Mouse (Mus musculus): ENCODE measurements at regions not wholly inside any gene's neighbourhood (a gene's known extent, or its start where the extent isn't known, plus 50 kb on each side); places are given as distances from the start of the nearest gene placed in this dataset.

- no peak for ATAC-seq (replicated peaks)
- Histone ChIP-seq H3K36me3 (no peaks in the 10 kb centered on the region), H3K9ac (replicated peaks) (no peak overlapping the region), H3K9me3 (no peaks in the 10 kb centered on the region), H3K27me3 (no peaks in the 10 kb centered on the region), H3K4me3 (no peak overlapping the region), H3K4me2 (replicated peaks) (no peak overlapping the region), H3K27ac (replicated peaks) (no peak overlapping the region), H3K4me1 (no peaks in the 10 kb centered on the region)
- WGBS, result 83% methylated on average over 11 of the region's 11 CpGs
These were observed 331.1 kb upstream of the Id2 start for GRCm38 (mm10) chr12:25427911-25428642.

DNA sequence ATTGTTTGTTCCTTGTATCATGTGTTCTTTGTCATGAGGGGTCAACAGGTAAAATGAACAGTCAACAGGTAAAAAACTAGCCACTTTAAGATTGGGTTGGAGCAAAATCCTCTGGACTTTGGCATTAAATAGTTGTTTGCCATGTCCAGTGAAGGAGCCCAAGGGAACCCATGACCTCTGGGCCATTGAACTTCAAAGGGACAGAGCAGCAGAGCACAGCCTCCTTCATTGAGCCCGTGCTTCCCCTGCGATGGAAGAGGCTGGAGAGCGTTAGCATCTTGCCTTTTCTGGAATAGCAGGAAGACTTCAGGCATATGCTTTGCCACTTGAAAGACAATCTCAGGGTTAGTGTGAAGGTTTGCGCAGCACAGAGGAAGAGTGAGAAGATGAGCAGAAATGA lies 320.4 kb upstream of the Id2 start:
- Histone ChIP-seq H3K9me3 (no peaks in the 10 kb centered on the region), H3K4me2 (replicated peaks) (no peak overlapping the region), H3K9ac (replicated peaks) (no peak overlapping the region), H3K36me3 (no peaks in the 10 kb centered on the region), H3K4me1 (peaks cover 5% of the 10 kb centered on the region; the same call in 1 of the 2 replicates), H3K27me3 (no peaks in the 10 kb centered on the region), H3K4me3 (no peak overlapping the region), H3K27ac (replicated peaks) (no peak overlapping the region)
- WGBS, result 94% methylated on average over 4 of the region's 4 CpGs
- no peak for ATAC-seq (replicated peaks)

DNA sequence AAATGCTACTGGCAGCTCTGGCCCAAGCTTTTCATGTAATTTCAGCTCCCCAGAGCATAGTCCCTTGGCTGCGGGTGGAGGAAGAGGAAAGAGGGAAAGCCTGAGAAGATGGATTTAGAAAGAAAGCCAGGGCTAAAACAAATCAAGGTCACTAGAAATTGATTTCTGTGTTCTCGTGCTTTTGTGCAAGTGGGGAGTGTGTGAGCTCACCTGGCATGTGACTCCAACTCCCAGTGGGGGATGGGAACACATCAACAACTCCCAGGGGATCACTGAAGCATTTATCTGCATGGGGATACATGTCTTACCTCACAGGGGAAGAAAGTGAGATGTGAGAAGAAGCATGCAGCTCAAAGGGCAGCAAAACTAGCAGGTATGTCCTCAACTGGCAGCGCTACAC lies 319.6 kb upstream of the Id2 start:
- no peak overlapping the region for H3K4me2 ChIP-seq (replicated peaks)
- H3K36me3 ChIP-seq, result no peaks in the 10 kb centered on the region
- no peak overlapping the region for H3K4me3 ChIP-seq
- no peaks in the 10 kb centered on the region for H3K27me3 ChIP-seq
- no peak for ATAC-seq (replicated peaks)
- WGBS, result 72% methylated on average over 3 of the region's 3 CpGs
- H3K9me3 ChIP-seq, result no peaks in the 10 kb centered on the region
- H3K9ac ChIP-seq (replicated peaks), result no peak overlapping the region
- H3K4me1 ChIP-seq, result peaks cover 5% of the 10 kb centered on the region; the same call in 1 of the 2 replicates
- no peak overlapping the region for H3K27ac ChIP-seq (replicated peaks)

DNA sequence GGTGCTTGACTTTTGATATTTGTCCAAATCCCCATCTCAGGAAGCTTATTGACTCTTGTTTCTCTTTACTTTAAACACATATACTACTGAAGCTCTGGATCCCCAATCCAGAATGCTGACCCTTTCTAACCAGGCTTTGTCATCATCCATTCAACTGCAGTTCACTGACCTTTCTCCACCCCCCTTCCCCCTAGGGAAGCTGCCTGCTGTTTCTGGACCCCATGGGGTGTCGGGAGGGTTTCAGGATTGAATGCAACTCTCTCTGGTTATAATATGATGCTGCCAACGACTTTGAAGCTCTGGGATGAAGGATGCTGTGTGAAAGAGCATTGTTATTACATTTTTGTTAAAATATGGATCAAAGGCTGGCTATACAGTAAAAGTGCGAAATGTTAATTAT lies 318.7 kb upstream of the Id2 start:
- 30% methylated on average over 3 of the region's 3 CpGs for WGBS
- Histone ChIP-seq H3K4me2 (replicated peaks) (no peak overlapping the region), H3K27me3 (no peaks in the 10 kb centered on the region), H3K36me3 (no peaks in the 10 kb centered on the region), H3K9ac (replicated peaks) (no peak overlapping the region), H3K27ac (replicated peaks) (no peak overlapping the region), H3K9me3 (no peaks in the 10 kb centered on the region), H3K4me1 (peaks cover 5% of the 10 kb centered on the region; the same call in 1 of the 2 replicates), H3K4me3 (no peak overlapping the region)
- ATAC-seq (replicated peaks), result no peak

GRCm38 (mm10) chr12:25415232-25415631 lies 318.3 kb upstream of the Id2 start:
- peaks cover 5% of the 10 kb centered on the region; the same call in 1 of the 2 replicates for H3K4me1 ChIP-seq
- no peak overlapping the region for H3K4me2 ChIP-seq (replicated peaks)
- 37% methylated on average over 2 of the region's 2 CpGs for WGBS
- no peak overlapping the region for H3K27ac ChIP-seq (replicated peaks)
- ATAC-seq (replicated peaks), result no peak
- no peaks in the 10 kb centered on the region for H3K9me3 ChIP-seq
- H3K9ac ChIP-seq (replicated peaks), result no peak overlapping the region
- no peak overlapping the region for H3K4me3 ChIP-seq
- H3K36me3 ChIP-seq, result no peaks in the 10 kb centered on the region
- H3K27me3 ChIP-seq, result no peaks in the 10 kb centered on the region

DNA sequence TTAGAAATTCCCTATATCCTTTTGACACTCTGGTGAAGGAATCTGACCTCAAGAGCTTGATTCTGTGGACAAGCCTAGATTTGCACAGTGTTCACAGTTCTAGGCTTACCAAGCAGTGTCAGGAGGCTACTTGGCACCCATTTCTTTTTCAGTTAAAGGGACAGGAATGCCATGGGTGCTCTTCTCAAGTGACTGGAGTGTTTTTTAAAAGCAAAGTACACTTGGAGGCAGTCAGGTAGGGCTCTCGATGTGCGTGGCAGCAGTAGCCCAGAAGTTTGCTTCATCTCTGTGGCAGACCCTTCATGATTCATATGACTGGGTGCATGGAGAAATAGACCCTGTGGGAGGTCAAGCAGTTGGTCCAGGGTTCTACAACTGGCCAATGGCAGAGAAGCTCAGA lies 310.4 kb upstream of the Id2 start:
- Histone ChIP-seq H3K27ac (replicated peaks) (no peak overlapping the region), H3K27me3 (no peaks in the 10 kb centered on the region), H3K4me3 (no peak overlapping the region), H3K4me2 (replicated peaks) (no peak overlapping the region), H3K9ac (replicated peaks) (no peak overlapping the region), H3K36me3 (no peaks in the 10 kb centered on the region), H3K9me3 (no peaks in the 10 kb centered on the region), H3K4me1 (no peaks in the 10 kb centered on the region)
- no peak for ATAC-seq (replicated peaks)
- WGBS, result 97% methylated on average over 2 of the region's 2 CpGs

GRCm38 (mm10) chr12:25400326-25400725 lies 303.4 kb upstream of the Id2 start:
- no peak overlapping the region for H3K4me2 ChIP-seq (replicated peaks)
- H3K36me3 ChIP-seq, result no peaks in the 10 kb centered on the region
- no peak overlapping the region for H3K27ac ChIP-seq (replicated peaks)
- no peaks in the 10 kb centered on the region for H3K27me3 ChIP-seq
- no peak for ATAC-seq (replicated peaks)
- no peaks in the 10 kb centered on the region for H3K4me1 ChIP-seq
- H3K9ac ChIP-seq (replicated peaks), result no peak overlapping the region
- 91% methylated on average over 5 of the region's 5 CpGs for WGBS
- no peak overlapping the region for H3K4me3 ChIP-seq
- H3K9me3 ChIP-seq, result no peaks in the 10 kb centered on the region

- H3K27ac ChIP-seq (replicated peaks), result no peak overlapping the region
- 82% methylated on average over 3 of the region's 3 CpGs for WGBS
- no peak overlapping the region for H3K4me2 ChIP-seq (replicated peaks)
- H3K36me3 ChIP-seq, result no peaks in the 10 kb centered on the region
- H3K4me1 ChIP-seq, result no peaks in the 10 kb centered on the region
- H3K9me3 ChIP-seq, result no peaks in the 10 kb centered on the region
- no peak overlapping the region for H3K9ac ChIP-seq (replicated peaks)
- no peaks in the 10 kb centered on the region for H3K27me3 ChIP-seq
- no peak for ATAC-seq (replicated peaks)
- H3K4me3 ChIP-seq, result no peak overlapping the region
These were observed 301.8 kb upstream of the Id2 start for GRCm38 (mm10) chr12:25398726-25399125.

DNA sequence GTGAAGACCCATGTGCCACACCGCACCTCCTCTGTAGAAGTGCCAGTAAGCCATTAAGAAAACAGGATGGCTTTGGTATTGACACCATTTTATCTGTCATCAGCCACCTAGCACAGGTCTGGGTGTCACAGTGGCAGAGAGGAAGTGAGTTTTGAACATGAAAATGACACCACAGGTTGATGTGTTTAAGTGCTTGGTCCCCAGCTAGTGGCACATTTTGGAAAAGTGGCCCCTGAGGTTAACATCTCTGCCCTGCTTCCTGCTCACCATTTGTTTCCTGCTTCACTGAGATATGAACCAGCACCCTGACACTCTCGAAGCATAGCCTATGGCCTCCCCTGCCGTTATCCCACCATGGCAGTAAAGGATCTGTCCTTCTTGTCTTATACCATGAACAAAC lies 297.4 kb upstream of the Id2 start:
- Histone ChIP-seq H3K27ac (replicated peaks) (no peak overlapping the region), H3K9me3 (no peaks in the 10 kb centered on the region), H3K4me1 (no peaks in the 10 kb centered on the region), H3K4me2 (replicated peaks) (no peak overlapping the region), H3K4me3 (no peak overlapping the region), H3K9ac (replicated peaks) (no peak overlapping the region), H3K36me3 (no peaks in the 10 kb centered on the region), H3K27me3 (no peaks in the 10 kb centered on the region)
- 94% methylated on average over 3 of the region's 3 CpGs for WGBS
- ATAC-seq (replicated peaks), result no peak

- Histone ChIP-seq H3K9ac (replicated peaks) (no peak overlapping the region), H3K4me2 (replicated peaks) (no peak overlapping the region), H3K27me3 (no peaks in the 10 kb centered on the region), H3K4me1 (no peaks in the 10 kb centered on the region), H3K9me3 (no peaks in the 10 kb centered on the region), H3K36me3 (no peaks in the 10 kb centered on the region), H3K27ac (replicated peaks) (no peak overlapping the region), H3K4me3 (no peak overlapping the region)
- no peak for ATAC-seq (replicated peaks)
- 84% methylated on average over 4 of the region's 4 CpGs for WGBS
These were observed 296.6 kb upstream of the Id2 start for GRCm38 (mm10) chr12:25393501-25393900.

DNA sequence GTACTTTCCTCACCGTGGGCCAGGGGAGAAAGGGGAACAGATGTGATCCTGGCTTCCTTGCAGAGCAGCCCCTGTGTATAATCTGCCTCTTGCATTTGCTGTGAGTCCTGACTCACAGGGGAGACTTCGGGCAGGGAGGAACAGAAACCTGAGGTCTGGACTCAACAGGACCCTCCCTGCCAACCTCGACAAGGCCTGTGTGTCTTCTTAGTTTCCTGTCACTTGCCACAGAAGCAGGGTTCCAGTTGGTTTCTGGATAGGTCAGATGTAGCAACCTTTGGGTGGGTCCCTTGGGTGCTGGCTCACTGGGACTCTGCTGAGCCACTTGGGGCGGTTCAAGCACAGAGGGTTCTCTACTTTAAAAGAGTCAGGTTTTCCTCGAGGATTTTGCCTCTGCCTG lies 292.3 kb upstream of the Id2 start:
- Histone ChIP-seq H3K9me3 (no peaks in the 10 kb centered on the region), H3K36me3 (no peaks in the 10 kb centered on the region), H3K27me3 (no peaks in the 10 kb centered on the region), H3K4me3 (no peak overlapping the region), H3K4me1 (no peaks in the 10 kb centered on the region), H3K4me2 (replicated peaks) (no peak overlapping the region), H3K27ac (replicated peaks) (no peak overlapping the region), H3K9ac (replicated peaks) (no peak overlapping the region)
- whole genome bisulfite sequencing, result 87% methylated on average over 5 of the region's 5 CpGs
- ATAC-seq (replicated peaks), result no peak

DNA sequence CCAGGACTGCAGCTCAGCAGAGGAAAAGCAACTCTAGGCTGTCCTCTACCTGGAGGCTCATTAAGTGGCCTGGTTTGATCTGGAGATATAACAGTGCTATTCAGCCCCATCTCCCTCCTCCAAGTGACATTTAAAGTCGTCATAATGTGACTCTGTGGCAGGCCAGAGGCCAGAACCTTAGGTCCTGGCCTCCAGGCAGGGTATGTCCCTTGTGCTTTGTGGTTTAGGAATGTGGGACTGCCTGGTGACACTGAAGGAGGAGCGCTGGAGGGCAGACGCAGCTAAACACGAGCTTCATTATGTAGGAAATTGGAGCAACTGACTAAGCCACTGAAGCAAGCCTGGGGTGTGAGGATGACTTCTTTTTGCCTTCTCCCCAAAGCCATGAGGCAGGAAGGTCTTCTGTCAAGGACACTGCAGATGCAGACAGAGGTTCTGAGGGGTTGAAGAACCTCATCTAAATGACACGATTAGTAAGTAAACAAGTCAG lies 290.9 kb upstream of the Id2 start:
- no peak overlapping the region for H3K4me3 ChIP-seq
- H3K27me3 ChIP-seq, result no peaks in the 10 kb centered on the region
- no peak overlapping the region for H3K9ac ChIP-seq (replicated peaks)
- no peak for ATAC-seq (replicated peaks)
- no peak overlapping the region for H3K27ac ChIP-seq (replicated peaks)
- H3K9me3 ChIP-seq, result no peaks in the 10 kb centered on the region
- 68% methylated on average over 5 of the region's 5 CpGs for WGBS
- H3K4me1 ChIP-seq, result no peaks in the 10 kb centered on the region
- no peaks in the 10 kb centered on the region for H3K36me3 ChIP-seq
- no peak overlapping the region for H3K4me2 ChIP-seq (replicated peaks)

DNA sequence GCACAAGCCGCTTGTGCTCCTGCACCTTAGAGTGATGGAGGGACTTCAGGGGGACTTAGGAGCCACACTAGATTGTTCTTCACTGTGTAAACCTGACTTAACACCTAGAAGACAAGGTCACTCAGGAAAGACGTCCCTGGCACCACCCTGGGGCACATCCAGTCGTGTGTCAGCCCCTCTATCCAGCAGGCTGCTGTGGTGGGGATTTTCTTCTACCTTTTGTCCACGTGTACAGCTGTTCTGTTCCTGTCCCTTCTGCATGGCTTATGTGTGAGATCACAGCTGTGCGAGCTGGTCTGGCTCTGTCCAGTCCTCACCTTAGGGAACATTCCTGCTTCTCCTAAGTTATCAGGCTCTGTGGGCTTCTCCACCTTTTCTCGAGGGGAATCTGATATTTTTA lies 286.0 kb upstream of the Id2 start:
- Histone ChIP-seq H3K4me3 (no peak overlapping the region), H3K27ac (replicated peaks) (no peak overlapping the region), H3K4me2 (replicated peaks) (no peak overlapping the region), H3K9me3 (no peaks in the 10 kb centered on the region), H3K4me1 (no peaks in the 10 kb centered on the region), H3K27me3 (no peaks in the 10 kb centered on the region), H3K36me3 (no peaks in the 10 kb centered on the region), H3K9ac (replicated peaks) (no peak overlapping the region)
- ATAC-seq (replicated peaks), result no peak
- 79% methylated on average over 6 of the region's 6 CpGs for WGBS

Measured in forebrain, embryonic 15.5 days (tissue).